Mouse (Mus musculus) spleen, adult 2 months (tissue): ENCODE data around the gene Retn.

ENCODE experiments used
- CTCF ChIP-seq: fragments of 200-500 bp; IDR thresholded peaks from 2 replicates; pipeline ENCODE4 v1.5.1; 2011; ENCODE audit warnings: mild to moderate bottlenecking, inconsistent platforms; ENCODE audit not compliant: insufficient read depth, insufficient read length, insufficient replicate concordance; ENCODE audit errors: extremely low read depth
- POLR2A ChIP-seq: fragments of 200-500 bp; IDR thresholded peaks from 2 replicates; pipeline ENCODE4 v1.6.1; 2011; ENCODE audit warnings: low read depth, low read length, inconsistent platforms

DNA sequence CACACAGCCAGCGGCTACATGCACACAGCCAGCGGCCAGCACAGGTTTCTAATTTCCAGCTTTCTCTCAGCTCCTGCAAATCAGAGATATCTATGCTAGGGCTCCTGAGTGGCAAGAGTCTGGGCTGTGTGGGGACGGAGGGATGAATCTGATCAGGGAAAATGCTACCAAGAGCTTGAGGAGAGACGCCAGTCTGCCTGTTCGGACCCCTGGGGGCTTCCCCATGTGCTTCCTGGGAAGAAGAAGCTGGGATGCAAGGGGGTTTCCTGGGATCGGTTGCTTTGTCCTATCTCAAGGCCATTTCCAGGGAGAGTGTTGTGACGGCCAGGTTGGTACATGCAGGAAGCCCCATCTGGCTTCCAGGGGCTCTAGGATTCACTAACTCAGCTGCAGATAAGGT is 52.0 kb downstream of the Retn start:
- TF ChIP-seq CTCF (no peak), POLR2A (no peak)
